Mouse (Mus musculus) subcutaneous adipose tissue, adult 2 months (tissue): ENCODE results near the gene Eif2s3x. TPM values are rescaled to one million over a fixed set of nuclear protein-coding genes. Genes with fewer than 3 reads are reported as not detected.

Experiments used
- polyA plus RNA-seq: library from polyadenylated mRNA; depleted of rRNA; stranded (reverse); fragments of >200 nt; gene quantifications from 2 replicates; pipeline ENCODE4 v1.2.3, GENCODE M21; 2012; ENCODE audit warnings: low replicate concordance; rRNA removed

The Eif2s3x gene
- polyA plus RNA-seq, result 74.3 and 98.2 TPM in 2 replicates

DNA sequence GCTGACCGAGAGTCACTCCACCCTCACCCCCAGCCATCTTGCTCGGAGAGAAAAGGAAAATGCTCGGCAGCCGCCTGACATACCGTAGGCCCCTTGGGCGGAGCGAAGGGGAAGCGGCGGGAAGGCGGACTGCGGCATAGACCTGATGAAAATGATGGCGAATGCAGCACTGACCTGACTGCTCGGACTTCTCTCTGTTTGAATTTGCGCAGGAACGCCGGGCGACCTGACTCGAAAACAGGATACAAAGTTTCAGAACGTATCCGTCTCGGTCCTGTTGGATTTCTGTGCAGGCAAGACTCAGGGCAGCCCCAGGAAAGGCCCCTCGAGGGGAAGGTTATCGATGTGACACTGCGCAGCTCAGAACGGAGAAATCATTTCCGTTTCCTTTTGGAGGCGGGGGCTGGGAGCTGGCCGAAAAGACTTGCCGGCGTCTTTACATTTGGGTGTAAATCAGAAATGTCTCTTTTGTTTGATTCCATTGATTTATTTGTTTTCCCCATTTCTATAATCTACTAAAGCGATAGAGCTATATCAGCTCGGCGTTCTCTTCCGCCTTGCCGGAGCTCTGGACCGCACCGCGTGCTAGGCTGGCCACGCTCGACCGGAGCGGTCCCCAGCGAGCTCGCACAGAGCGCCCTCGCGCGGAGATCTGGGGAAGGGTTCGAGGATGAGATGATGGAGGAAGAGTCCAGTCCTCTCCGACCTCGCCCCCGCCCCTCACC, at the start of gene Eif2s3x:
TSS of gene Eif2s3x (minus strand) at position 266 of the 725 bp plus-strand sequence.

DNA sequence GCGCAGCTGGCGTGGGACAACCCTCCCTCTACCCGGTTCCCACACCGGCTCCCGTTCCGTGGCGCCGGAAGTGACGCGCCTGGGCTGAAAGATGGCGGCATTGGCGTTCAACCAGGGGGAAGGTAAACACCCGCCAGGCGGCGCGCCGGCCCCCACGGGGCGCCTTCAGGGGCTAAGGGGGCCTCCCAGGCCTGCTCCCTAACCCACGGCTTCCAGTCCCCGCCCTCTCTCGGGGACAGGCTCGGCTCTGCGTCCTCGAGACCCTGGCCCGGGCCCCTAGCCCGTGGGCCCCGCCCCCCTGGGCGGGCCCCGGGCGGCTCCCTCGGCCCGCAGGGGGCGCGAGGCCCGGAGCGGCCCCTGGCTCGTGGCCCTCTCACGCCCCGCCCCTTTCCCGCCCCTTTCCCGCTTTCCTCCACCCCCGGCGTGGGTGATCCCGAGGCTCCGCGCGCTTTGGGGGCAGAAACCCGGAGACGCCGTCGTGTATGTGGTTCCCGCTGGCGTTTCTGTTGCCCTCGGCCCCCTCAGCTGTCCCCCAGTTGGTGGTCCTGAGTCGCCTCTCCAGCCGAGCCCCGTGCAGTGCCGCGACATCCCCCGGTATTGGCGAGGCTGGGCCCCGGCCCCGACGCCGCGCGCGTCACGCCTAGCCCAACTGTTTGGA, 22.0 kb upstream of the Eif2s3x start, which contains the start of gene Klhl15:
TSS of gene Klhl15 (plus strand) at position 68 of the 658 bp plus-strand sequence.

Other genes starting within 250 kb of the Eif2s3x start
- gene AU015836, start 244.2 kb downstream of the Eif2s3x start, polyA plus RNA-seq, result not detected in 2 replicates
- 6.5 and 13.5 TPM in 2 replicates for gene Zfx, start 89.2 kb downstream of the Eif2s3x start, polyA plus RNA-seq
- gene Klhl15, start 21.7 kb upstream of the Eif2s3x start, polyA plus RNA-seq, result 3.6 and 7.6 TPM in 2 replicates
- gene Fam90a1b, start 153.9 kb upstream of the Eif2s3x start, polyA plus RNA-seq, result not detected in 2 replicates
- 9.7 and 17.1 TPM in 2 replicates for gene Apoo, start 154.3 kb upstream of the Eif2s3x start, polyA plus RNA-seq